ENCODE assay signal across 8 mouse cellular contexts in the genomic region with DNA sequence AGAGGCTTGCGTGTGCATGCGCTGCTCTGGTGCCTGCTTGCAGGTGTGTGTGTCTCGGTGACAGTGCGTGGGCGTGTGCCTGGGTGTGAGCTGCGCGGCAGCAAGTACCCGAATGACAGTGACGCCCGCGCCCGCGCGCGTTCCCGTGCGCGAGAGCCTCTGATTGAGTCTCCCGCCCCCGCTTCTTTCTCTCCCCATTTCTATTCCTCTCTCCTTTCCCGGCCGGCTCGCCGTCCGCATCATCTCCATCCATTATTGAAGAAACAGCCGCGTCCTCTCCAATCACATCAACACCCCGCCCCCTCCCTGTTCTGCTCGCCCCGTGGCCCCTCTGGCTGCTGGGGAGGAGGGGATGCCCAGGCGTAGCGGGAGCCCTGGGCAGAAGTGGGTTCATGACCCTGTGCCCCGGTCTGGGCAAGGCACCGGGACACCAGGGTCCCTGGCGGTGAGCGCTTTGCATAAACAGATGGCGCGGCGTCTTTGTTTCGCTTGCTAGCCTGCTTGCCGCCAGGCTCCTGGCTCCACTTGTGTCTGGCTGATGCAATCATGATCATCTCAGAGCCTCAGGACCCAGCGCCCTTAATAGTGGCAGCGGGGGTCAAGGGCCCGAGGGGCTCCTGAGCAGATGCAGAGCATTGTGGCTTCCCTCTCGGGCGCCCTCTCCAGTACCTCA. TPM values are rescaled to one million over a fixed set of nuclear protein-coding genes. Genes with fewer than 3 reads are reported as not detected.
DNase-seq lines count a peak whose midpoint lies in the region; ATAC-seq and TF ChIP-seq lines count a peak whose summit lies in the region.

No protein-coding gene starts in this region.

- peak overlapping the region; percentile 81 for H3ac ChIP-seq in C2C12 (ENCODE audit: control insufficient read depth, insufficient read length, low read depth)

- no peaks in the 10 kb centered on the region for H3K27me3 ChIP-seq in C2C12 (ENCODE audit: control insufficient read depth, insufficient read depth, insufficient read length)
- peaks cover 27% of the 10 kb centered on the region; the same call in 1 of the 2 replicates for H3K27me3 ChIP-seq in lung, postnatal 0 days (replicated peaks; ENCODE audit: insufficient read depth, low read length)

- TF ChIP-seq EP300 in lung, postnatal 0 days (IDR thresholded peaks at IDR 0.05), result no peak

- H3K4me3 ChIP-seq in C2C12 (ENCODE audit: insufficient read depth, poor library complexity, severe bottlenecking), result peak overlapping the region; percentile 31
- H3K4me3 ChIP-seq in lung, postnatal 0 days (ENCODE audit: low read depth, low read length), result peak overlapping the region; percentile 44

- peak overlapping the region; percentile 91 for H3K4me2 ChIP-seq in lung, postnatal 0 days (replicated peaks; ENCODE audit: low read depth, low read length)

- H3K9me3 ChIP-seq in lung, postnatal 0 days (ENCODE audit: low read length), result no peaks in the 10 kb centered on the region

- no peaks in the 10 kb centered on the region for H3K79me2 ChIP-seq in C2C12 (ENCODE audit: control insufficient read depth, insufficient read depth)

- peaks cover under 1% of the 10 kb centered on the region for H3K36me3 ChIP-seq in C2C12 (ENCODE audit: control insufficient read depth, insufficient read depth)
- H3K36me3 ChIP-seq in lung, postnatal 0 days (ENCODE audit: insufficient read depth, low read length), result no peaks in the 10 kb centered on the region

- no peak for ATAC-seq in lung, postnatal 0 days

- TF ChIP-seq CTCF in C2C12 (IDR thresholded peaks at IDR 0.05; ENCODE audit: control insufficient read depth, insufficient read depth, insufficient read length), result no peak
- TF ChIP-seq CTCF in lung, postnatal 0 days (IDR thresholded peaks at IDR 0.05), result peak; percentile 50; the same call in 1 of the 2 replicates

- WGBS in lung, postnatal 0 days, result 5% methylated on average over 40 of the region's 46 CpGs

- H3K79me3 ChIP-seq in C2C12 (ENCODE audit: low read depth), result no peaks in the 10 kb centered on the region

- peak; percentile 74 for DNase-seq in 3134 (ENCODE audit: extremely low read depth, insufficient read length, low spot score)
- DNase-seq in cerebellum, adult 9-10 months, result peak; percentile 91
- peak; percentile 77 to 87 for DNase-seq in frontal cortex, postnatal 14 days (ENCODE audit: low spot score in 2 of 2)
- DNase-seq in layer of hippocampus, adult 9-11 months, result peak; percentile 93
- peak; percentile 36 for DNase-seq in lung, postnatal 0 days (ENCODE audit: low spot score)
- peak; percentile 87 for DNase-seq in right cerebral cortex, postnatal 4 days
- no peak for DNase-seq in urinary bladder, adult 2 months (ENCODE audit: low spot score)

- H3K9ac ChIP-seq in lung, postnatal 0 days (replicated peaks; ENCODE audit: low read depth), result 0 out of 2 replicates have a peak overlapping the region, but pooled peaks have one; percentile 12

- H3K27ac ChIP-seq in lung, postnatal 0 days (ENCODE audit: low read length), result no peak overlapping the region

- peaks cover 24% of the 10 kb centered on the region for H3K4me1 ChIP-seq in lung, postnatal 0 days (ENCODE audit: insufficient read depth, low read depth, low read length)

TF ChIP-seq in C2C12, 6 proteins besides CTCF, POLR2A, EP300 and RAD21:
- TF ChIP-seq MYOD1 (IDR thresholded peaks at IDR 0.05; ENCODE audit: control insufficient read depth, insufficient read length, low read depth) (no peak), MYOG (IDR thresholded peaks at IDR 0.05; ENCODE audit: control insufficient read depth, extremely low read depth, insufficient read length) (no peak), MAX (IDR thresholded peaks at IDR 0.05) (no peak), CEBPB (IDR thresholded peaks at IDR 0.05; ENCODE audit: low read depth) (no peak), FOSL1 (IDR thresholded peaks at IDR 0.05; ENCODE audit: insufficient read depth, low read length, poor library complexity, severe bottlenecking) (no peak), USF1 (IDR thresholded peaks at IDR 0.05; ENCODE audit: low read depth) (no peak)

RNA-seq across cellular contexts. Expression of gene Ndufa4l2, which starts 3.0 kb away (rescaled TPM):
- 0.42 TPM for polyA plus RNA-seq in C2C12 (2012; fragmentation: generic; extraction: Trizol)
- polyA plus RNA-seq in lung, postnatal 0 days (2015; fragmentation: Nextera tagmentation; extraction: Ambion mirVana), result 132 and 149 TPM in 2 replicates
- 21.2 and 32.1 TPM in 2 replicates for polyA plus RNA-seq in urinary bladder, adult 2 months (2012; rRNA removed)

RNA-seq across cellular contexts. Expression of gene Stac3, which starts 10.3 kb away (rescaled TPM):
- 9.7 TPM for polyA plus RNA-seq in C2C12 (2012; fragmentation: generic; extraction: Trizol)
- polyA plus RNA-seq in lung, postnatal 0 days (2015; fragmentation: Nextera tagmentation; extraction: Ambion mirVana), result 0.23 and 0.53 TPM in 2 replicates
- polyA plus RNA-seq in urinary bladder, adult 2 months (2012; rRNA removed), result 2.3 and 4.3 TPM in 2 replicates

RNA-seq across cellular contexts. Expression of gene Shmt2, which starts 10.5 kb away (rescaled TPM):
- 340 TPM for polyA plus RNA-seq in C2C12 (2012; fragmentation: generic; extraction: Trizol)
- 27.1 and 31.0 TPM in 2 replicates for polyA plus RNA-seq in lung, postnatal 0 days (2015; fragmentation: Nextera tagmentation; extraction: Ambion mirVana)
- polyA plus RNA-seq in urinary bladder, adult 2 months (2012; rRNA removed), result 58.7 and 63.9 TPM in 2 replicates

RNA-seq across cellular contexts. Expression of gene Nxph4, which starts 22.6 kb away (rescaled TPM):
- polyA plus RNA-seq in C2C12 (2012; fragmentation: generic; extraction: Trizol), result 1.2 TPM
- polyA plus RNA-seq in lung, postnatal 0 days (2015; fragmentation: Nextera tagmentation; extraction: Ambion mirVana), result 0.44 and 0.60 TPM in 2 replicates
- polyA plus RNA-seq in urinary bladder, adult 2 months (2012; rRNA removed), result 0.04 and 0.07 TPM in 2 replicates

Comparison
In these comparisons a context has a peak if more than half of its experiments do, and no peak if none do; other contexts are left out.
1. RNA of gene Ndufa4l2, which starts 3.0 kb away (polyA plus RNA-seq): 132 to 149 TPM in lung, postnatal 0 days and 21.2 to 32.1 TPM in urinary bladder, adult 2 months; 0.42 TPM in C2C12 (single experiment); every median in the first group is over 10 times any median in the second.